Mouse (Mus musculus) embryonic facial prominence, embryonic 10.5 days (tissue): Measurements from ENCODE around the gene Prdm16. TPM values are rescaled to one million over a fixed set of nuclear protein-coding genes. Genes with fewer than 3 reads are reported as not detected.

Source experiments
- DNase-seq: peaks from one replicate; pipeline ENCODE4 v3.0.0-alpha.2; 2017; ENCODE audit warnings: low spot score
- H3K27ac ChIP-seq: fragments of 300-500 bp; sonication (generic); replicated peaks from 2 replicates; pipeline ENCODE4 v1.5.1; 2016; ENCODE audit warnings: mild to moderate bottlenecking
- H3K27me3 ChIP-seq: fragments of 300-500 bp; sonication (generic); replicated peaks from 2 replicates; pipeline ENCODE4 v1.6.1; 2016; ENCODE audit warnings: low read depth, mild to moderate bottlenecking; ENCODE audit not compliant: poor library complexity, severe bottlenecking
- H3K36me3 ChIP-seq: fragments of 300-500 bp; sonication (generic); replicated peaks from 2 replicates; pipeline ENCODE4 v1.6.1; 2016; ENCODE audit warnings: mild to moderate bottlenecking, moderate library complexity
- H3K4me1 ChIP-seq: fragments of 300-500 bp; sonication (generic); 2 replicates; pipeline ENCODE4 v1.6.1; 2016
- H3K4me3 ChIP-seq: fragments of 300-500 bp; sonication (generic); 2 replicates; pipeline ENCODE4 v1.5.1; 2016; ENCODE audit warnings: mild to moderate bottlenecking, moderate library complexity
- H3K9me3 ChIP-seq: fragments of 300-500 bp; sonication (generic); 2 replicates; pipeline ENCODE4 v1.6.1; 2016; ENCODE audit warnings: mild to moderate bottlenecking
- WGBS: fragments of 180-500 bp; shearing (Covaris S2); methylation state at CpG from one replicate; pipeline ENCODE4 v1.1.7; 2016; 5-methylcytosine and 5-hydroxymethylcytosine counted together
- polyA plus RNA-seq: library from polyadenylated mRNA; unstranded; fragments of >200 nt; fragmentation: Nextera tagmentation; extraction: Ambion mirVana; gene quantifications from 2 replicates; pipeline ENCODE4 v1.2.1, GENCODE M21; 2016

Prdm16 gene
- polyA plus RNA-seq, 1 experiment from 2014 or later = 44.5 TPM

- Histone ChIP-seq H3K4me1 (peaks cover 89% of the 10 kb centered on the region), H3K9me3 (no peaks in the 10 kb centered on the region)
- 18% methylated on average over 25 of the region's 25 CpGs for WGBS
Measured at GRCm38 (mm10) chr4:154473571-154474307, 162.9 kb downstream of the Prdm16 start.

DNA sequence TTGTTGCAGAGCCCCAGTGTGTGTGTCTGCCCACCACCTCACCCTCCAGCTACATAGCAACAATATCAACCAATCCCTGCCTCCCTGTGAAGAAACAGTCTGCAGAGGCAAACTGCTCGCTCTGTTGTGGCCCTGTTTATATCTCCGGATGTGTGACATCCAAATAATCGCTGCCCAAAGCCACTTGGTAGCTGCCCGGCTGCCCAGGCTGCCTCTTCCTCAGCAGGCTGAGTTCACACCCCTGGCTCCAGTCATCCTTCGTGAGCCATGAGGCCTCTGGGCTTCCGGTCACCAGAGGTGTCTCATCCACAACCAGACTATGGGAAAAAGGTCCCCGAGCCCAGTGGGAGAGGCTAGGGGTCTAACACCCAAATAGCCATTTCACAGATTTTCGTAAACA lies 164.1 kb downstream of the Prdm16 start:
- no peak for DNase-seq
- Histone ChIP-seq H3K27ac (peak overlapping the region; percentile 55), H3K36me3 (peaks cover 11% of the 10 kb centered on the region), H3K9me3 (no peaks in the 10 kb centered on the region), H3K4me1 (peaks cover 78% of the 10 kb centered on the region), H3K4me3 (no peak overlapping the region), H3K27me3 (peaks cover 93% of the 10 kb centered on the region)
- WGBS = 27% methylated on average over 8 of the region's 8 CpGs

More at GRCm38 (mm10) chr4:154473571-154474307, 162.9 kb downstream of the Prdm16 start:
- peak; percentile 45 for DNase-seq
- H3K27ac ChIP-seq = peak overlapping the region; percentile 61; the same call in 1 of the 2 replicates
- H3K4me3 ChIP-seq = 0 out of 2 replicates have a peak overlapping the region, but pooled peaks have one; percentile 2
- H3K27me3 ChIP-seq = peaks cover 93% of the 10 kb centered on the region
- peaks cover 11% of the 10 kb centered on the region for H3K36me3 ChIP-seq

DNA sequence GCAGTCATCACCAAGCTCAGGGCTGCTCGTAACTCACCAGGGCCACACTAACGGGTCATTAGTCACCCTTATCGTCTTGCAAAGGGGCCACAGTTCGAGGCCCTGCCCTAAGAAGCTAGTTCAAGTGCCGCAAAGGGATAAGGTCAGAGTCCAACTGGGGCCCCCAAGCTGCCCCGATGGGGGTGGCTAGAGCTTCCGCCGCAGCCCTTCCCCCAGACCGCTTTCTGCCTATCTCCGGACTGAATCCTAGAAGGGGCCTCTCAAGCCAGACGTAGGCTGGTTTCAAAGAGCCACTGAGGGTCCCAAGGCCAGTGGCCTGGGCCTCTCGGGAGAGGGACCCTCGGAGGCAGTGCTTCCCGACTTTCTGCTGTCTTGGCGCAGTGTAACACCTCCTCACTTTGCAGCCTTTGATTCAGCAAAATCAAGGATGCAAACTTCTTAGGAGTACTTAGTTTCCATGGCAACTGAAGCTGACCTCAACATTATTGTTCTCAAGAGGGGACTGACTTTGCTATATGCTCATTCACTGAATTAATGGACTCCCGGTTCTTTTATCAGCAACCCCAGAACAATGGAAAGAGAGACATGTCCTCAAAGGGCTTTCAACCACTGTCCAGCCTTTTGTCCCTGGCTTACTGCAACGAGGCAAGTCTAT lies 165.1 kb downstream of the Prdm16 start:
- H3K9me3 ChIP-seq = no peaks in the 10 kb centered on the region
- WGBS = 15% methylated on average over 17 of the region's 17 CpGs
- H3K27ac ChIP-seq = peak overlapping the region; percentile 63; the same call in 1 of the 2 replicates
- H3K27me3 ChIP-seq = peaks cover 93% of the 10 kb centered on the region
- peak overlapping the region; percentile 25; the same call in 1 of the 2 replicates for H3K4me3 ChIP-seq
- peak; percentile 54 for DNase-seq
- H3K4me1 ChIP-seq = peaks cover 70% of the 10 kb centered on the region
- peaks cover 11% of the 10 kb centered on the region for H3K36me3 ChIP-seq

DNA sequence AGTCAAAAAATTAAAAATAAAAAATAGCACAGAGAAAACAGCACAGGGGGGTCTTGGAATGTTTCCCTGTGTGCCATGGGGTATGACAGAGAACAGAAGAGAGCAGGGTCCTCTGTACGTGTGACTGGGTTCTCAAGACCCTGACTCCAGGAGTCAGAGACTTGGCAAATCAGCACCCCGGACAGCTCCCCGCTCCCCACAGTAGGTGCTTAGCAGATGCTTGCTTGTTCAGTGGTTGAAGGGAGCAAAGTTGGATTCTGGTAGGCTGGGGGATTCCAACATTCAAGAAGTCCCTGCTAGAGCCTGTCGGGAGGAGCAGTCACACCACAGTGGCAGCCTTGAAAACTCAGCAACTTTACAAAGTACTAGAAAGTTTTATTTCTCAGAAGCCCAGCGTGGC lies 170.4 kb downstream of the Prdm16 start:
- H3K9me3 ChIP-seq = no peaks in the 10 kb centered on the region
- WGBS = 32% methylated on average over 5 of the region's 5 CpGs
- H3K4me1 ChIP-seq = peaks cover 42% of the 10 kb centered on the region
- no peaks in the 10 kb centered on the region for H3K36me3 ChIP-seq
- no peak overlapping the region for H3K27ac ChIP-seq
- peak; percentile 81 for DNase-seq
- H3K27me3 ChIP-seq = peaks cover 100% of the 10 kb centered on the region
- no peak overlapping the region for H3K4me3 ChIP-seq

DNA sequence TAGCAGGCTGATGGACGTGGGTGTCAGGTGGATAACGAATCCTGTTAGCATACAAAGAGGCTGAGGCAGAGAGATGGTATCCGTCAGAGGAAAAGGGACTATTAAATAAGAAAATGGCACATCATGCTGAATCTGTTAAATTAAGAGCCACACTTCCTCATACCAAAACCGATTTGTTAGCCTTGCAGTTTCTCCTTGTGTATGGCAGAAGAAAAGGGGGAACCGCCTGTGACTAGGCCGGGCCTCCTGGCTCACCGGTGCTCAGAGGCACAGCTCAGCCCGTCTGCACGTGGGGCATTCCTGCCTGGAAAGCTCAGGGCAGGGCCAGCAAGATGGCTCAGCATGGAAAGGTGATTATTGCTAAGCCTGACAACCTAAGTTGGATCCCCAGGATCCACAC lies 171.6 kb downstream of the Prdm16 start:
- no peak overlapping the region for H3K4me3 ChIP-seq
- H3K27ac ChIP-seq = no peak overlapping the region
- peaks cover 100% of the 10 kb centered on the region for H3K27me3 ChIP-seq
- no peaks in the 10 kb centered on the region for H3K36me3 ChIP-seq
- no peak for DNase-seq
- WGBS = 77% methylated on average over 9 of the region's 9 CpGs
- peaks cover 36% of the 10 kb centered on the region for H3K4me1 ChIP-seq
- no peaks in the 10 kb centered on the region for H3K9me3 ChIP-seq

- 45% methylated on average over 13 of the region's 13 CpGs for WGBS
- no peak for DNase-seq
- H3K27me3 ChIP-seq = peaks cover 96% of the 10 kb centered on the region
- H3K4me3 ChIP-seq = no peak overlapping the region
- H3K9me3 ChIP-seq = no peaks in the 10 kb centered on the region
- H3K4me1 ChIP-seq = peaks cover 43% of the 10 kb centered on the region
- H3K27ac ChIP-seq = no peak overlapping the region
- no peaks in the 10 kb centered on the region for H3K36me3 ChIP-seq
Measured at GRCm38 (mm10) chr4:154460021-154460420, 176.7 kb downstream of the Prdm16 start.

DNA sequence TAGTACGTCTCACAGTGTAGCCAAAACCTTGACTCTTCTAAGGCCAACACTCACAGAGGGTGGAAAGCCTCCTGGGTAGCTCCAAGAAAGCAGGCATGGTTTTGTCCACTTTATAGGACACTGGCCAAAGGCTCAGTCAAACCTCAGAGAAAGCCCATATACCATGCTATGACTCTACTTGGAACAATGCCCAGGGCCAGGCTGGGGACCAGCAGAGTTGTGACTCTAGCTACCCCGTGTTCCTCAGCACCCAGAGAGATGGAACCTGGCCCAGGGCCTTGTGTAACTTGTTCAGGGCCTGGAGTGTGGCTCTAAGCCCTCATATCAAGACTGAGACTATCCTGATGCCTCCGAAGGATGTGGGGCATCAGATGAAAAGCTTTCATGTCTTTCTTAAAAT lies 178.9 kb downstream of the Prdm16 start:
- peaks cover 92% of the 10 kb centered on the region for H3K27me3 ChIP-seq
- H3K4me1 ChIP-seq = peaks cover 42% of the 10 kb centered on the region
- H3K27ac ChIP-seq = no peak overlapping the region
- no peak overlapping the region for H3K4me3 ChIP-seq
- peaks cover 5% of the 10 kb centered on the region; the same call in 1 of the 2 replicates for H3K36me3 ChIP-seq
- no peak for DNase-seq
- no peaks in the 10 kb centered on the region for H3K9me3 ChIP-seq
- WGBS = 87% methylated on average over 3 of the region's 3 CpGs

GRCm38 (mm10) chr4:154456265-154456822 lies 180.3 kb downstream of the Prdm16 start:
- Histone ChIP-seq H3K4me3 (no peak overlapping the region), H3K27me3 (peaks cover 86% of the 10 kb centered on the region), H3K4me1 (peaks cover 48% of the 10 kb centered on the region), H3K27ac (0 out of 2 replicates have a peak overlapping the region, but pooled peaks have one; percentile 2), H3K36me3 (peaks cover 5% of the 10 kb centered on the region; the same call in 1 of the 2 replicates), H3K9me3 (no peaks in the 10 kb centered on the region)
- 50% methylated on average over 11 of the region's 11 CpGs for WGBS
- DNase-seq = no peak

- Histone ChIP-seq H3K4me1 (peaks cover 75% of the 10 kb centered on the region), H3K4me3 (no peak overlapping the region), H3K27me3 (peaks cover 89% of the 10 kb centered on the region), H3K27ac (peak overlapping the region; percentile 58; the same call in 1 of the 2 replicates), H3K36me3 (peaks cover 5% of the 10 kb centered on the region; the same call in 1 of the 2 replicates), H3K9me3 (no peaks in the 10 kb centered on the region)
- 91% methylated on average over 9 of the region's 9 CpGs for WGBS
- DNase-seq = no peak
Measured at GRCm38 (mm10) chr4:154450441-154450840, 186.2 kb downstream of the Prdm16 start.

DNA sequence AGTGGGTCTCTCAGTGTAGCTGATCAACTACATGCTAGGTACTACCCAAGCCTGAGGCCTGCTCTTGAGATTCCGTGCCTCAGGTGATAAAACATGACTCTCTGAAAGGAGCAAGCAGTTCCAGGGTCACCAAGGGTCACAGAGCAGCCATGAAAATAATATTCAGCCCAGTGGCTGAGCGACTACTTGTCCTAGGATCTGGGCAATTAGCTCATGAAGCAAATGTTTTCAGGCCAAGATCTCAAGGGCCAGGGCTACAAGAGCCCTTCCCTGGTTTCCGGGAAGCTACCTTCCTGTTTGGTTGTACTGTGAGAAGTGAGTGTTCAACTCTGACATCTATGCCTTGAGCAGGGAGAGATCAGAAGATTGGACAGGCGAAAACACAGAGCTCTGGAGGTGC lies 186.6 kb downstream of the Prdm16 start:
- H3K27ac ChIP-seq = peak overlapping the region; percentile 58; the same call in 1 of the 2 replicates
- H3K4me3 ChIP-seq = no peak overlapping the region
- no peaks in the 10 kb centered on the region for H3K9me3 ChIP-seq
- H3K4me1 ChIP-seq = peaks cover 74% of the 10 kb centered on the region
- DNase-seq = no peak
- peaks cover 89% of the 10 kb centered on the region for H3K27me3 ChIP-seq
- WGBS = 72% methylated on average over 4 of the region's 4 CpGs
- peaks cover 5% of the 10 kb centered on the region; the same call in 1 of the 2 replicates for H3K36me3 ChIP-seq

GRCm38 (mm10) chr4:154449343-154449742 lies 187.3 kb downstream of the Prdm16 start:
- Histone ChIP-seq H3K9me3 (no peaks in the 10 kb centered on the region), H3K4me3 (no peak overlapping the region), H3K27me3 (peaks cover 89% of the 10 kb centered on the region), H3K27ac (0 out of 2 replicates have a peak overlapping the region, but pooled peaks have one; percentile 45), H3K36me3 (peaks cover 5% of the 10 kb centered on the region; the same call in 1 of the 2 replicates), H3K4me1 (peaks cover 76% of the 10 kb centered on the region)
- DNase-seq = peak; percentile 61
- 11% methylated on average over 3 of the region's 3 CpGs for WGBS

DNA sequence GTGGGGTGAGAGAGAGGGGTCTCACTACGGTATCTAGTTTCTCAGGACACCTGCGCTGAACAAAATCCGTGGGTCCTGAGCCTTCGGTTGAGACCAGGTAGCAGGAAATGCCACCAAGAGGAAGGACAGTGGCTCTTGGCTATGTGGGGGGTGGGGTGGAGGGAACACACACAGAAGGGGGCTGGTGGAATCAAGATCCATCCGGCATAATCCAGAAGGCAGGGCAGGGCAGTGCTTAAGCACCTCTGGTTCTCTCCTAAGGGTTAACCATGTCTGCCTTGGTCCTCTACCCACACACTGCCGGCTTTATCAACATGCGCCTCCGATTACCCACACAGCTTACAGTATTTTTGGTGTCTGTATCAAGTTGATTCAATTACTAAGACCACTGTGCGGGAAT lies 191.0 kb downstream of the Prdm16 start:
- Histone ChIP-seq H3K4me1 (peaks cover 85% of the 10 kb centered on the region), H3K27ac (0 out of 2 replicates have a peak overlapping the region, but pooled peaks have one; percentile 11), H3K9me3 (no peaks in the 10 kb centered on the region), H3K27me3 (peaks cover 81% of the 10 kb centered on the region), H3K4me3 (no peak overlapping the region), H3K36me3 (no peaks in the 10 kb centered on the region)
- DNase-seq = no peak
- WGBS = 66% methylated on average over 9 of the region's 9 CpGs
